Mouse (Mus musculus): ENCODE data around the gene Dntt. TPM values are rescaled to one million over a fixed set of nuclear protein-coding genes. Genes with fewer than 3 reads are reported as not detected.
A peak's percentile ranks its signal among the peaks of the same experiment; 100 is the strongest.

Gene Dntt
- polyA plus RNA-seq, 1 experiment from 2014 or later = 0.15 TPM

GRCm38 (mm10) chr19:41007733-41008132, 21.3 kb upstream of the Dntt start:
- Histone ChIP-seq H3K4me3 (ENCODE audit: low read length) (no peak overlapping the region), H3K4me1 (ENCODE audit: insufficient read depth, low read length) (no peaks in the 10 kb centered on the region), H3K27me3 (ENCODE audit: insufficient read depth, low read length) (no peaks in the 10 kb centered on the region), H3K9me3 (ENCODE audit: low read length) (no peaks in the 10 kb centered on the region), H3K27ac (ENCODE audit: low read length) (peak overlapping the region; percentile 51), H3K36me3 (ENCODE audit: insufficient read depth, low read length) (no peaks in the 10 kb centered on the region), H3K4me2 (replicated peaks; ENCODE audit: low read depth, low read length) (no peak overlapping the region), H3K9ac (replicated peaks; ENCODE audit: low read length) (no peak overlapping the region)
- WGBS = 30% methylated on average over 4 of the region's 4 CpGs
- no peak for ATAC-seq (ENCODE audit: low FRiP score, low TSS enrichment)

- Histone ChIP-seq H3K4me3 (ENCODE audit: low read length) (no peak overlapping the region), H3K9me3 (ENCODE audit: low read length) (no peaks in the 10 kb centered on the region), H3K27me3 (ENCODE audit: insufficient read depth, low read length) (no peaks in the 10 kb centered on the region), H3K27ac (ENCODE audit: low read length) (no peak overlapping the region), H3K36me3 (ENCODE audit: insufficient read depth, low read length) (no peaks in the 10 kb centered on the region), H3K9ac (replicated peaks; ENCODE audit: low read length) (no peak overlapping the region), H3K4me1 (ENCODE audit: insufficient read depth, low read length) (no peaks in the 10 kb centered on the region), H3K4me2 (replicated peaks; ENCODE audit: low read depth, low read length) (no peak overlapping the region)
- 91% methylated on average over 5 of the region's 5 CpGs for WGBS
- no peak for ATAC-seq (ENCODE audit: low FRiP score, low TSS enrichment)
These were observed 20.2 kb upstream of the Dntt start for GRCm38 (mm10) chr19:41008674-41009395.

GRCm38 (mm10) chr19:41011676-41012075, 17.4 kb upstream of the Dntt start:
- no peak for ATAC-seq (ENCODE audit: low FRiP score, low TSS enrichment)
- Histone ChIP-seq H3K4me1 (ENCODE audit: insufficient read depth, low read length) (0 out of 2 replicates have a peak, but pooled peaks cover 3% of the 10 kb centered on the region), H3K36me3 (ENCODE audit: insufficient read depth, low read length) (no peaks in the 10 kb centered on the region), H3K27ac (ENCODE audit: low read length) (no peak overlapping the region), H3K9me3 (ENCODE audit: low read length) (no peaks in the 10 kb centered on the region), H3K27me3 (ENCODE audit: insufficient read depth, low read length) (no peaks in the 10 kb centered on the region), H3K4me2 (replicated peaks; ENCODE audit: low read depth, low read length) (no peak overlapping the region), H3K9ac (replicated peaks; ENCODE audit: low read length) (no peak overlapping the region), H3K4me3 (ENCODE audit: low read length) (no peak overlapping the region)
- WGBS = 38% methylated on average over 5 of the region's 5 CpGs

- Histone ChIP-seq H3K27ac (ENCODE audit: low read length) (no peak overlapping the region), H3K27me3 (ENCODE audit: insufficient read depth, low read length) (no peaks in the 10 kb centered on the region), H3K4me2 (replicated peaks; ENCODE audit: low read depth, low read length) (no peak overlapping the region), H3K4me1 (ENCODE audit: insufficient read depth, low read length) (0 out of 2 replicates have a peak, but pooled peaks cover 3% of the 10 kb centered on the region), H3K4me3 (ENCODE audit: low read length) (no peak overlapping the region), H3K9me3 (ENCODE audit: low read length) (no peaks in the 10 kb centered on the region), H3K9ac (replicated peaks; ENCODE audit: low read length) (no peak overlapping the region), H3K36me3 (ENCODE audit: insufficient read depth, low read length) (no peaks in the 10 kb centered on the region)
- no peak for ATAC-seq (ENCODE audit: low FRiP score, low TSS enrichment)
- WGBS = 7% methylated on average over 5 of the region's 5 CpGs
These were observed 15.5 kb upstream of the Dntt start for GRCm38 (mm10) chr19:41013591-41013990.

GRCm38 (mm10) chr19:41014003-41014402, 15.1 kb upstream of the Dntt start:
- Histone ChIP-seq H3K27ac (ENCODE audit: low read length) (no peak overlapping the region), H3K4me3 (ENCODE audit: low read length) (no peak overlapping the region), H3K4me2 (replicated peaks; ENCODE audit: low read depth, low read length) (no peak overlapping the region), H3K27me3 (ENCODE audit: insufficient read depth, low read length) (no peaks in the 10 kb centered on the region), H3K4me1 (ENCODE audit: insufficient read depth, low read length) (0 out of 2 replicates have a peak, but pooled peaks cover 3% of the 10 kb centered on the region), H3K36me3 (ENCODE audit: insufficient read depth, low read length) (no peaks in the 10 kb centered on the region), H3K9me3 (ENCODE audit: low read length) (no peaks in the 10 kb centered on the region), H3K9ac (replicated peaks; ENCODE audit: low read length) (no peak overlapping the region)
- WGBS = 34% methylated on average over 9 of the region's 9 CpGs
- ATAC-seq (ENCODE audit: low FRiP score, low TSS enrichment) = no peak

- peak; percentile 50 for ATAC-seq (ENCODE audit: low FRiP score, low TSS enrichment)
- WGBS = 16% methylated on average over 14 of the region's 14 CpGs
- peak overlapping the region; percentile 9; the same call in 1 of the 2 replicates for H3K4me3 ChIP-seq (ENCODE audit: low read length)
- peak overlapping the region; percentile 44 for H3K4me2 ChIP-seq (replicated peaks; ENCODE audit: low read depth, low read length)
- 0 out of 2 replicates have a peak, but pooled peaks cover 3% of the 10 kb centered on the region for H3K4me1 ChIP-seq (ENCODE audit: insufficient read depth, low read length)
- H3K27ac ChIP-seq (ENCODE audit: low read length) = no peak overlapping the region
- no peaks in the 10 kb centered on the region for H3K36me3 ChIP-seq (ENCODE audit: insufficient read depth, low read length)
- no peaks in the 10 kb centered on the region for H3K9me3 ChIP-seq (ENCODE audit: low read length)
- no peaks in the 10 kb centered on the region for H3K27me3 ChIP-seq (ENCODE audit: insufficient read depth, low read length)
- H3K9ac ChIP-seq (replicated peaks; ENCODE audit: low read length) = no peak overlapping the region
These were observed 12.9 kb upstream of the Dntt start for GRCm38 (mm10) chr19:41015951-41016716.

GRCm38 (mm10) chr19:41019164-41019675, 9.9 kb upstream of the Dntt start:
- Histone ChIP-seq H3K27ac (ENCODE audit: low read length) (no peak overlapping the region), H3K4me1 (ENCODE audit: insufficient read depth, low read length) (0 out of 2 replicates have a peak, but pooled peaks cover 3% of the 10 kb centered on the region), H3K4me2 (replicated peaks; ENCODE audit: low read depth, low read length) (no peak overlapping the region), H3K36me3 (ENCODE audit: insufficient read depth, low read length) (no peaks in the 10 kb centered on the region), H3K9me3 (ENCODE audit: low read length) (no peaks in the 10 kb centered on the region), H3K9ac (replicated peaks; ENCODE audit: low read length) (no peak overlapping the region), H3K4me3 (ENCODE audit: low read length) (no peak overlapping the region), H3K27me3 (ENCODE audit: insufficient read depth, low read length) (no peaks in the 10 kb centered on the region)
- WGBS = 74% methylated on average over 5 of the region's 5 CpGs
- no peak for ATAC-seq (ENCODE audit: low FRiP score, low TSS enrichment)

GRCm38 (mm10) chr19:41020537-41020936, 8.5 kb upstream of the Dntt start:
- Histone ChIP-seq H3K4me3 (ENCODE audit: low read length) (no peak overlapping the region), H3K4me1 (ENCODE audit: insufficient read depth, low read length) (0 out of 2 replicates have a peak, but pooled peaks cover 3% of the 10 kb centered on the region), H3K27me3 (ENCODE audit: insufficient read depth, low read length) (no peaks in the 10 kb centered on the region), H3K9me3 (ENCODE audit: low read length) (no peaks in the 10 kb centered on the region), H3K9ac (replicated peaks; ENCODE audit: low read length) (no peak overlapping the region), H3K36me3 (ENCODE audit: insufficient read depth, low read length) (no peaks in the 10 kb centered on the region), H3K4me2 (replicated peaks; ENCODE audit: low read depth, low read length) (no peak overlapping the region), H3K27ac (ENCODE audit: low read length) (no peak overlapping the region)
- 82% methylated on average over 3 of the region's 3 CpGs for WGBS
- no peak for ATAC-seq (ENCODE audit: low FRiP score, low TSS enrichment)

- Histone ChIP-seq H3K4me3 (ENCODE audit: low read length) (no peak overlapping the region), H3K36me3 (ENCODE audit: insufficient read depth, low read length) (no peaks in the 10 kb centered on the region), H3K4me2 (replicated peaks; ENCODE audit: low read depth, low read length) (no peak overlapping the region), H3K9me3 (ENCODE audit: low read length) (no peaks in the 10 kb centered on the region), H3K9ac (replicated peaks; ENCODE audit: low read length) (no peak overlapping the region), H3K27ac (ENCODE audit: low read length) (no peak overlapping the region), H3K4me1 (ENCODE audit: insufficient read depth, low read length) (no peaks in the 10 kb centered on the region), H3K27me3 (ENCODE audit: insufficient read depth, low read length) (no peaks in the 10 kb centered on the region)
- ATAC-seq (ENCODE audit: low FRiP score, low TSS enrichment) = no peak
- WGBS = 71% methylated on average over 4 of the region's 4 CpGs
These were observed 6.8 kb upstream of the Dntt start for GRCm38 (mm10) chr19:41022244-41022643.

- WGBS = 85% methylated on average over 8 of the region's 8 CpGs
- no peaks in the 10 kb centered on the region for H3K27me3 ChIP-seq (ENCODE audit: insufficient read depth, low read length)
- no peak overlapping the region for H3K4me3 ChIP-seq (ENCODE audit: low read length)
- H3K36me3 ChIP-seq (ENCODE audit: insufficient read depth, low read length) = no peaks in the 10 kb centered on the region
- no peak overlapping the region for H3K4me2 ChIP-seq (replicated peaks; ENCODE audit: low read depth, low read length)
- no peak overlapping the region for H3K27ac ChIP-seq (ENCODE audit: low read length)
- H3K9ac ChIP-seq (replicated peaks; ENCODE audit: low read length) = no peak overlapping the region
- H3K4me1 ChIP-seq (ENCODE audit: insufficient read depth, low read length) = no peaks in the 10 kb centered on the region
- H3K9me3 ChIP-seq (ENCODE audit: low read length) = no peaks in the 10 kb centered on the region
- ATAC-seq (ENCODE audit: low FRiP score, low TSS enrichment) = no peak
These were observed 2.5 kb upstream of the Dntt start for GRCm38 (mm10) chr19:41026551-41026950.

Data from kidney, embryonic 16.5 days (tissue).